Mouse (Mus musculus): ENCODE results near the gene Mcpt4. TPM values are rescaled to one million over a fixed set of nuclear protein-coding genes. Genes with fewer than 3 reads are reported as not detected.

Gene Mcpt4
- total RNA-seq, 2 experiments from 2014 or later = not detected

Small RNA genes within 50 kb of the gene (microRNA-seq; reads per million reads assigned to microRNA genes)
- 0 reads per million in 2 experiments for gene Mir6949

Other genes starting within 250 kb of the Mcpt4 start
- gene Nfatc4, start 239.2 kb downstream of the Mcpt4 start, total RNA-seq (2021) = 1 to 10 TPM; 1.3 to 2.6 TPM
- 10 to 100 TPM in 1 of 2 experiments, 1 to 10 TPM in 1; 6.5 to 10.5 TPM for gene Nynrin, start 208.3 kb downstream of the Mcpt4 start, total RNA-seq (2021)
- gene Cbln3, start 177.9 kb downstream of the Mcpt4 start, total RNA-seq (2021) = under 1 TPM; 0.14 to 0.25 TPM
- 10 to 100 TPM; 10.1 to 10.7 TPM for gene Khnyn, start 177.4 kb downstream of the Mcpt4 start, total RNA-seq (2021)
- gene Sdr39u1, start 162.0 kb downstream of the Mcpt4 start, total RNA-seq (2021) = 10 to 100 TPM; 96.3 to 96.9 TPM
- gene Cma1, start 117.6 kb downstream of the Mcpt4 start, total RNA-seq (2021) = not detected
- not detected for gene Cma2, start 111.3 kb downstream of the Mcpt4 start, total RNA-seq (2021)
- not detected for gene Mcpt1, start 44.3 kb downstream of the Mcpt4 start, total RNA-seq (2021)
- gene Mcpt9, start 31.8 kb downstream of the Mcpt4 start, total RNA-seq (2021) = not detected
- not detected for gene Mcpt2, start 20.3 kb downstream of the Mcpt4 start, total RNA-seq (2021)
- not detected for gene Mcpt8, start 23.0 kb upstream of the Mcpt4 start, total RNA-seq (2021)
- not detected for gene Ctsg, start 40.3 kb upstream of the Mcpt4 start, total RNA-seq (2021)
- not detected for gene Gzme, start 58.3 kb upstream of the Mcpt4 start, total RNA-seq (2021)
- gene Gzmd, start 70.3 kb upstream of the Mcpt4 start, total RNA-seq (2021) = not detected
- not detected for gene Gzmg, start 97.3 kb upstream of the Mcpt4 start, total RNA-seq (2021)
- gene Gzmn, start 112.3 kb upstream of the Mcpt4 start, total RNA-seq (2021) = not detected
- gene Gzmf, start 149.1 kb upstream of the Mcpt4 start, total RNA-seq (2021) = not detected
- gene Gzmc, start 172.3 kb upstream of the Mcpt4 start, total RNA-seq (2021) = not detected
- not detected for gene Gzmb, start 199.9 kb upstream of the Mcpt4 start, total RNA-seq (2021)